Mouse (Mus musculus): ENCODE data around the gene Slc38a2. TPM values are rescaled to one million over a fixed set of nuclear protein-coding genes. Genes with fewer than 3 reads are reported as not detected.

Gene Slc38a2
- polyA plus RNA-seq, 1 experiment from 2014 or later: 220 TPM

DNA sequence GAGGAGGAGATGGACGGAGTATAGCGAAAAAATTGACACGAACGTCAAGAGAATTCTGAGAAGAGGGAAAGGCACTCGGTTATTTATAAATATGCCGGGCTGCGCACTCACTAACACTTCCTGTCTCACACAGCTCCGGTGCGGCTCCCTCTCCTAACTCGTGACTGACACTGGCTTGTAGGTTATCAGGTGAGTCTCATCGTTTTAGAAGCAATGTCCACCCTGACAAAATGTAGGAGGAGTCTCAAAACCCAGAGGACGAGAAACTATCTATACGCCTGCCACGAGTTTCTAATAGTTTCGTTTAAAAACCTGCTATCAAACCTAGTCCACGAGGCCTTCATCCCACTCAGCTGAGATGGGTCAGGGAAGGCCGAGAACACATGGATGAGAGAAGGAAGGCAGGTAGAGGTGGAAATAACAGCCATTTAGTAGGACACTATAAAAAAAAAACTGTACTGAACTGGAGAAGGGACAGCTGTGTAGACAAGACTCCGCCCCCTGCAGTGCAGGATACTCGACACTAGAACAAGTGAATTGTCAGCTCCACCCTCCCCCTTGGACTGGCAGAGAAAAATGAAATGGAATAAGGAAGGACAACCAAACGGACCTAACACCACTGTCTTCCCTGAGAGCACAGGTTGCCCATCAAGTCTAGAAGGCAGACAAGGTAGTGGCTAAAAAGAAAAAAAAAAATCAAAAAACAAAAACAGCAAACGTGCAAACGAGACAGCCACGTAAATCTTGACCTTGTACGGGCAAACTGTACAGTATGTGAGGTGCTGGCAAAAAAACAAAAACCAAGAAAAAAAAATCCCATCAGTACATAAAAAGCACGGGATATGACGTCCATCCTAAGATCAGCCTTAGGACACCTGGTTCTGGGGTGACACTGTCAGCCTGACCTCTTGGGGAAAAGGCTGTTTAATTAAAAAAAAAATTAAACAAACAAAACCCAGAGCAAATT, 3.8 kb downstream of the Slc38a2 start:
- H3K27me3 ChIP-seq (ENCODE audit: control insufficient read depth, insufficient read depth, low read length): no peaks in the 10 kb centered on the region
- no peak overlapping the region; the same call in 1 of the 2 replicates for H3K4me2 ChIP-seq (ENCODE audit: low read depth, low read length, severe bottlenecking)
- ATAC-seq (replicated peaks; ENCODE audit: low FRiP score) (no peak), DNase-seq (ENCODE audit: low spot score) (no peak)
- peaks cover 6% of the 10 kb centered on the region; the same call in 1 of the 2 replicates for H3K4me1 ChIP-seq (replicated peaks; ENCODE audit: control insufficient read depth, insufficient read depth, low read length)
- no peak overlapping the region for H3K27ac ChIP-seq (ENCODE audit: low read depth, low read length)
- no peak overlapping the region for H3K4me3 ChIP-seq (ENCODE audit: low read depth, low read length)
- H3K9ac ChIP-seq (ENCODE audit: low read length): no peak overlapping the region
- H3K9me3 ChIP-seq (ENCODE audit: control insufficient read depth, low read length): no peaks in the 10 kb centered on the region
- H3K36me3 ChIP-seq (ENCODE audit: control insufficient read depth, insufficient read depth, low read length): peaks cover 45% of the 10 kb centered on the region
- 81% methylated on average over 26 of the region's 26 CpGs for WGBS

DNA sequence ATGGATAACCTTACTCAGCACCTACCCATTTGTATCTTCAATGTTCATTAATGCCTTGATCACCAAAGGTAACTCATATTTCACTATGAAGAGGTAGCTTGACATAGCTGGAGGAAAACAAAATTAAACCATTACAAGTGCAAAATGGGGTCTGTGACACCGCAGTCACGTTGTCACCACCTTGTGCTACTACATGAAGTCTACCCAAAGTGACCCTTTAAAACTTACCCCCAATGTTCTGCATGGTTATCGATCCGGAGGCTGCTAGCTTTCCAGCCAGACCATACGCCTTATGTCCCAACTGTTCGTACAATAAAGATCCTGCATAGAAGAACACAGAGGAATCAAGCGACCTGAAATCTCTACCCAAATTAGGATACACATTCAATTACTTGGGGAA, 4.5 kb downstream of the Slc38a2 start:
- Histone ChIP-seq H3K27ac (ENCODE audit: low read depth, low read length) (no peak overlapping the region), H3K36me3 (ENCODE audit: control insufficient read depth, insufficient read depth, low read length) (peaks cover 50% of the 10 kb centered on the region), H3K4me2 (ENCODE audit: low read depth, low read length, severe bottlenecking) (no peak overlapping the region), H3K4me3 (ENCODE audit: low read depth, low read length) (no peak overlapping the region), H3K9me3 (ENCODE audit: control insufficient read depth, low read length) (no peaks in the 10 kb centered on the region), H3K9ac (ENCODE audit: low read length) (no peak overlapping the region), H3K4me1 (replicated peaks; ENCODE audit: control insufficient read depth, insufficient read depth, low read length) (peaks cover 4% of the 10 kb centered on the region; the same call in 1 of the 2 replicates), H3K27me3 (ENCODE audit: control insufficient read depth, insufficient read depth, low read length) (no peaks in the 10 kb centered on the region)
- ATAC-seq (replicated peaks; ENCODE audit: low FRiP score) (no peak), DNase-seq (ENCODE audit: low spot score) (no peak)
- 96% methylated on average over 7 of the region's 7 CpGs for WGBS

GRCm38 (mm10) chr15:96693688-96694087, 5.8 kb downstream of the Slc38a2 start:
- Histone ChIP-seq H3K4me2 (ENCODE audit: low read depth, low read length, severe bottlenecking) (no peak overlapping the region), H3K36me3 (ENCODE audit: control insufficient read depth, insufficient read depth, low read length) (peaks cover 55% of the 10 kb centered on the region), H3K4me3 (ENCODE audit: low read depth, low read length) (no peak overlapping the region), H3K9ac (ENCODE audit: low read length) (no peak overlapping the region), H3K4me1 (replicated peaks; ENCODE audit: control insufficient read depth, insufficient read depth, low read length) (peaks cover 4% of the 10 kb centered on the region; the same call in 1 of the 2 replicates), H3K27me3 (ENCODE audit: control insufficient read depth, insufficient read depth, low read length) (no peaks in the 10 kb centered on the region), H3K27ac (ENCODE audit: low read depth, low read length) (no peak overlapping the region), H3K9me3 (ENCODE audit: control insufficient read depth, low read length) (no peaks in the 10 kb centered on the region)
- DNase-seq (ENCODE audit: low spot score): no peak
- 91% methylated on average over 14 of the region's 14 CpGs for WGBS
- ATAC-seq (replicated peaks; ENCODE audit: low FRiP score): no peak

- WGBS: 95% methylated on average over 11 of the region's 11 CpGs
- Histone ChIP-seq H3K4me3 (ENCODE audit: low read depth, low read length) (no peak overlapping the region), H3K36me3 (ENCODE audit: control insufficient read depth, insufficient read depth, low read length) (peaks cover 63% of the 10 kb centered on the region), H3K9me3 (ENCODE audit: control insufficient read depth, low read length) (no peaks in the 10 kb centered on the region), H3K4me2 (ENCODE audit: low read depth, low read length, severe bottlenecking) (no peak overlapping the region), H3K27me3 (ENCODE audit: control insufficient read depth, insufficient read depth, low read length) (no peaks in the 10 kb centered on the region), H3K9ac (ENCODE audit: low read length) (no peak overlapping the region), H3K4me1 (replicated peaks; ENCODE audit: control insufficient read depth, insufficient read depth, low read length) (0 out of 2 replicates have a peak, but pooled peaks cover 4% of the 10 kb centered on the region), H3K27ac (ENCODE audit: low read depth, low read length) (no peak overlapping the region)
- DNase-seq (ENCODE audit: low spot score) (no peak), ATAC-seq (replicated peaks; ENCODE audit: low FRiP score) (no peak)
Observed at GRCm38 (mm10) chr15:96692401-96692800, 7.1 kb downstream of the Slc38a2 start.

GRCm38 (mm10) chr15:96691381-96691780, 8.1 kb downstream of the Slc38a2 start:
- H3K9me3 ChIP-seq (ENCODE audit: control insufficient read depth, low read length): no peaks in the 10 kb centered on the region
- no peak overlapping the region for H3K9ac ChIP-seq (ENCODE audit: low read length)
- H3K4me2 ChIP-seq (ENCODE audit: low read depth, low read length, severe bottlenecking): no peak overlapping the region
- DNase-seq (ENCODE audit: low spot score): no peak
- H3K4me1 ChIP-seq (replicated peaks; ENCODE audit: control insufficient read depth, insufficient read depth, low read length): 0 out of 2 replicates have a peak, but pooled peaks cover 4% of the 10 kb centered on the region
- no peak for ATAC-seq (replicated peaks; ENCODE audit: low FRiP score)
- H3K27me3 ChIP-seq (ENCODE audit: control insufficient read depth, insufficient read depth, low read length): no peaks in the 10 kb centered on the region
- H3K36me3 ChIP-seq (ENCODE audit: control insufficient read depth, insufficient read depth, low read length): peaks cover 63% of the 10 kb centered on the region
- H3K27ac ChIP-seq (ENCODE audit: low read depth, low read length): no peak overlapping the region
- WGBS: 92% methylated on average over 15 of the region's 15 CpGs
- no peak overlapping the region for H3K4me3 ChIP-seq (ENCODE audit: low read depth, low read length)

DNA sequence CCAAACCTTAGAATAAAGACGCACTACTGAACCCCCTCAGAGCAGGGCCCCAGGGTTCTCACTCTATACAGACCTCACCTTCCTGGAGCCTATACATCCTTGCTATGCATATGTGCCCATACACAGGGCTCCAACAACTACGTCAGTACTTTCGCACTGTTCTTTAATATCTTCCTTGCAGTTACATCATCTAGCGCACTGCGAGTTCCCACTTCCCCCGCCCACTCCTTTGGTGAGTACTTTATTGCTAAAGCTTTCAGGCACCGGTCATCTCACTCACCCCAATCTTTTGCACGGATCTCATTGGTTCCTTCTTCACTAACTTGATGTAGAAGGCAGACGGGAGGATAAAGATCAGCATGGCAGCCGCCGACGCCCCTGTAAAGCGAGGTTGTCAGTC, 8.7 kb downstream of the Slc38a2 start:
- Histone ChIP-seq H3K4me1 (replicated peaks; ENCODE audit: control insufficient read depth, insufficient read depth, low read length) (0 out of 2 replicates have a peak, but pooled peaks cover 3% of the 10 kb centered on the region), H3K27ac (ENCODE audit: low read depth, low read length) (no peak overlapping the region), H3K27me3 (ENCODE audit: control insufficient read depth, insufficient read depth, low read length) (no peaks in the 10 kb centered on the region), H3K9me3 (ENCODE audit: control insufficient read depth, low read length) (no peaks in the 10 kb centered on the region), H3K4me3 (ENCODE audit: low read depth, low read length) (no peak overlapping the region), H3K9ac (ENCODE audit: low read length) (no peak overlapping the region), H3K4me2 (ENCODE audit: low read depth, low read length, severe bottlenecking) (no peak overlapping the region), H3K36me3 (ENCODE audit: control insufficient read depth, insufficient read depth, low read length) (peaks cover 63% of the 10 kb centered on the region)
- WGBS: 94% methylated on average over 13 of the region's 13 CpGs
- ATAC-seq (replicated peaks; ENCODE audit: low FRiP score) (no peak), DNase-seq (ENCODE audit: low spot score) (no peak)

DNA sequence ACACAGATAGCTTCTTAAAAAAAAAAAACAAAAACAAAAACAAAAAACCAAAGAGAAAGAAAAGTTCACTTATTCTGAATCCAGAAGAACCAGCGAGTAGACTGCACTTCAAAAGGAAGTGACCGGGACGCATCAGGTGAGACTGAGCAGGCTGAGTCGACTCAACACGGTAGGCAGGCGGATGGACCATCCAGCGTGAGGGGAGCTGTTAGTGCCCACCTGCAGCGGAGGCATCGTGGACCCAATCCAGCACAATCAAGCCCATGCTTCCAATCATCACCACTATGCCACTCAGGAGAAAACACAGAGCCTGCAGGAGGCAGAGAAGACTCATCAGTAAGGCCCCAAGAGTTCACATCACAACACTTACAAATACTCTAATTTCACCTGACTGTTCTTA, 9.6 kb downstream of the Slc38a2 start:
- ATAC-seq (replicated peaks; ENCODE audit: low FRiP score) (no peak), DNase-seq (ENCODE audit: low spot score) (no peak)
- no peaks in the 10 kb centered on the region for H3K9me3 ChIP-seq (ENCODE audit: control insufficient read depth, low read length)
- no peak overlapping the region for H3K9ac ChIP-seq (ENCODE audit: low read length)
- H3K36me3 ChIP-seq (ENCODE audit: control insufficient read depth, insufficient read depth, low read length): peaks cover 56% of the 10 kb centered on the region
- H3K27ac ChIP-seq (ENCODE audit: low read depth, low read length): no peak overlapping the region
- 0 out of 2 replicates have a peak, but pooled peaks cover 2% of the 10 kb centered on the region for H3K4me1 ChIP-seq (replicated peaks; ENCODE audit: control insufficient read depth, insufficient read depth, low read length)
- no peaks in the 10 kb centered on the region for H3K27me3 ChIP-seq (ENCODE audit: control insufficient read depth, insufficient read depth, low read length)
- no peak overlapping the region for H3K4me2 ChIP-seq (ENCODE audit: low read depth, low read length, severe bottlenecking)
- 94% methylated on average over 9 of the region's 9 CpGs for WGBS
- no peak overlapping the region for H3K4me3 ChIP-seq (ENCODE audit: low read depth, low read length)

DNA sequence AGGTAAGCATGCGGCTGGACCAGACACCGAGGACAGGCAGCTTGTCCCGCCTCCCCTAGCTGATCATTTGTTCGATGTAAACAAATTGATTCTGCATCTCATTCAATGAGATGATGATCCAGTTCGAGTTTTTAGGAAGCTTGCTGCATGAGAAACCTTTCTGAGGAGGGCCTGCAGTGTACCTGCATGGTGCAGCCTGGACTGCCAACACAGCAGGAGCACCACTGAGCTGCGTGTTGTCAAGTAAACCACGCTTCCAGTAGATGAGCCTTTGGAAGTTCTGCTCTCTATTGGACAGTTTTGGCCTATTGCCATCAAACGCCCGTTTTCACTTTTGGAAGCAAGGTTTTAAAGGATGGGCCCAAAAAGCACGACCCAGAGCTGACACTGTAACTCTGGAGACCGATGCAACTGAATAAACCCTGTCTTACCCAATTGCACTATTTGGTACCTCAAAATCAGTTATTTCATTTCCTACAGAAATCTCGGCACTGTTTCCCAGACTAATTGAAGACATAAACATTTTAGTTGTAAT, 10.7 kb downstream of the Slc38a2 start:
- H3K4me2 ChIP-seq (ENCODE audit: low read depth, low read length, severe bottlenecking): no peak overlapping the region
- no peak overlapping the region for H3K9ac ChIP-seq (ENCODE audit: low read length)
- ATAC-seq (replicated peaks; ENCODE audit: low FRiP score) (no peak), DNase-seq (ENCODE audit: low spot score) (no peak)
- H3K27me3 ChIP-seq (ENCODE audit: control insufficient read depth, insufficient read depth, low read length): no peaks in the 10 kb centered on the region
- no peak overlapping the region for H3K27ac ChIP-seq (ENCODE audit: low read depth, low read length)
- H3K36me3 ChIP-seq (ENCODE audit: control insufficient read depth, insufficient read depth, low read length): peaks cover 47% of the 10 kb centered on the region
- H3K4me3 ChIP-seq (ENCODE audit: low read depth, low read length): no peak overlapping the region
- H3K9me3 ChIP-seq (ENCODE audit: control insufficient read depth, low read length): no peaks in the 10 kb centered on the region
- 94% methylated on average over 12 of the region's 12 CpGs for WGBS
- H3K4me1 ChIP-seq (replicated peaks; ENCODE audit: control insufficient read depth, insufficient read depth, low read length): 0 out of 2 replicates have a peak, but pooled peaks cover 2% of the 10 kb centered on the region

Data from forebrain, embryonic 11.5 days (tissue).